Mouse (Mus musculus) left cerebral cortex, postnatal 4 days (tissue): Measurements from ENCODE around the gene Ddx18. TPM values are rescaled to one million over a fixed set of nuclear protein-coding genes. Genes with fewer than 3 reads are reported as not detected.

Experiments
- DNase-seq: peaks from one replicate; pipeline ENCODE4 v3.0.0-alpha.2; 2022
- intact Hi-C: fragments of 180-260 bp; cut with DNase I; formaldehyde crosslinking; loops from one replicate; pipeline ENCODE4 v1.15.1; 2025
- total RNA-seq, 2 experiments: library from RNA; stranded (reverse); gene quantifications; 2 replicates each; pipeline ENCODE4 v1.2.3; 2021

The Ddx18 gene
- 10 to 100 TPM; 27.6 to 29.0 TPM for total RNA-seq

GRCm38 (mm10) chr1:121567521-121568489, at the start of gene Ddx18:
Gene Ddx18, minus strand, starts transcription at chr1:121567989.
- DNase-seq, result peak; percentile 97
- intact Hi-C loops, result no loop called here

- intact Hi-C loops, result loop anchor here (10.0 kb wide), 1 partner anchor 737 kb away; no protein-coding TSS in a partner anchor
- no peak for DNase-seq
These were observed 40.2 kb upstream of the Ddx18 start for GRCm38 (mm10) chr1:121608000-121608399.

- DNase-seq, result peak; percentile 14
- intact Hi-C loops, result loop anchor here (10.0 kb wide), 1 partner anchor 740 kb away; no protein-coding TSS in a partner anchor
These were observed 37.3 kb upstream of the Ddx18 start for GRCm38 (mm10) chr1:121605118-121605517.

GRCm38 (mm10) chr1:121601893-121602292, 34.1 kb upstream of the Ddx18 start:
- no peak for DNase-seq
- intact Hi-C loops, result loop anchor here (10.0 kb wide), 1 partner anchor 743 kb away; no protein-coding TSS in a partner anchor

- peak; percentile 6 for DNase-seq
- intact Hi-C loops, result loop anchor here (10.0 kb wide), 1 partner anchor 744 kb away; no protein-coding TSS in a partner anchor
These were observed 33.3 kb upstream of the Ddx18 start for GRCm38 (mm10) chr1:121601084-121601483.

GRCm38 (mm10) chr1:121598421-121598820, 30.6 kb upstream of the Ddx18 start:
- intact Hi-C loops, result no loop called here
- DNase-seq, result no peak

- intact Hi-C loops, result no loop called here
- DNase-seq, result no peak
These were observed 29.3 kb upstream of the Ddx18 start for GRCm38 (mm10) chr1:121596951-121597625.

GRCm38 (mm10) chr1:121584838-121585237, 17.0 kb upstream of the Ddx18 start:
- intact Hi-C loops, result no loop called here

GRCm38 (mm10) chr1:121581133-121581855, 13.5 kb upstream of the Ddx18 start:
- intact Hi-C loops, result no loop called here
- DNase-seq, result no peak

More at GRCm38 (mm10) chr1:121584838-121585237, 17.0 kb upstream of the Ddx18 start:
- DNase-seq, result no peak

- intact Hi-C loops, result no loop called here
These were observed 9.7 kb upstream of the Ddx18 start for GRCm38 (mm10) chr1:121577491-121577890.

GRCm38 (mm10) chr1:121570522-121570921, 2.7 kb upstream of the Ddx18 start:
- no peak for DNase-seq
- intact Hi-C loops, result no loop called here

More at GRCm38 (mm10) chr1:121577491-121577890, 9.7 kb upstream of the Ddx18 start:
- no peak for DNase-seq

- DNase-seq, result no peak
- intact Hi-C loops, result loop anchor here (5.0 kb wide), 1 partner anchor 61 kb away; no protein-coding TSS in a partner anchor
These were observed 9.9 kb downstream of the Ddx18 start for GRCm38 (mm10) chr1:121557861-121558260.

GRCm38 (mm10) chr1:121551457-121551835, 16.3 kb downstream of the Ddx18 start:
- intact Hi-C loops, result loop anchor here (5.0 kb wide), 1 partner anchor 964 kb away; no protein-coding TSS in a partner anchor
- peak; percentile 27 for DNase-seq

- intact Hi-C loops, result loop anchor here (5.0 kb wide), 1 partner anchor 964 kb away; no protein-coding TSS in a partner anchor
- DNase-seq, result no peak
These were observed 16.9 kb downstream of the Ddx18 start for GRCm38 (mm10) chr1:121550801-121551456.

GRCm38 (mm10) chr1:121549456-121549855, 18.3 kb downstream of the Ddx18 start:
- intact Hi-C loops, result no loop called here
- peak; percentile 6 for DNase-seq

- intact Hi-C loops, result no loop called here
- DNase-seq, result no peak
These were observed 19.1 kb downstream of the Ddx18 start for GRCm38 (mm10) chr1:121548667-121549066.

- no peak for DNase-seq
- intact Hi-C loops, result no loop called here
These were observed 20.9 kb downstream of the Ddx18 start for GRCm38 (mm10) chr1:121546844-121547243.

- intact Hi-C loops, result no loop called here
These were observed 27.4 kb downstream of the Ddx18 start for GRCm38 (mm10) chr1:121540361-121540760.

GRCm38 (mm10) chr1:121531439-121531838, 36.4 kb downstream of the Ddx18 start:
- DNase-seq, result no peak
- intact Hi-C loops, result no loop called here

More at GRCm38 (mm10) chr1:121540361-121540760, 27.4 kb downstream of the Ddx18 start:
- DNase-seq, result no peak

- intact Hi-C loops, result no loop called here
- DNase-seq, result no peak
These were observed 38.5 kb downstream of the Ddx18 start for GRCm38 (mm10) chr1:121529286-121529685.
